Mouse (Mus musculus): ENCODE data around the gene Itgav.

Gene Itgav

DNA sequence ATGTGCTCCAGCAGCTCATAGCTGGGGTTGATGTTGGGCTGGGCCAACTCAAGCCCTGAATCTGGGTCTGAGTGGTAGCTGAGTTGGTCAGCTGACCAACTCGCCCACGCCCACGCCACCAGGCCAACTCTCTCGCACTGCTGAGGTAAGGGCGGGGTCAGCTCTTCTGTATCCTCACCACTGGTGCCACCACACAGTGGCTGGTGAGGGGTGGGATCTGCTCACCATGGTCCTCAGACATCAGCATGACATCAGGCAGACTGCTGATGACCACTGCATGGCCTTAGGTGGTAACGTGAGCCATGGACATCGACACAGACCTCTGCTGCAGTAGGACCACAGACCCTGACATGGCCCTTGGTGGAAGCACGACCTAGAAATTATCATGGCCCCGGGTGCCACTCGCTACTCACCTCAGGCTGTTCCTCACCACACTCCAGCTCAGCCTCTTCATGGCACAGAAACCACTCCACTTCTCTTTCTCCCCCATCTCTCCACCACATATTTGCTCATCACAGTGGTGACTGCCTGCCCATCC lies 24.5 kb downstream of the Itgav start:
- no peak for DNase-seq

DNA sequence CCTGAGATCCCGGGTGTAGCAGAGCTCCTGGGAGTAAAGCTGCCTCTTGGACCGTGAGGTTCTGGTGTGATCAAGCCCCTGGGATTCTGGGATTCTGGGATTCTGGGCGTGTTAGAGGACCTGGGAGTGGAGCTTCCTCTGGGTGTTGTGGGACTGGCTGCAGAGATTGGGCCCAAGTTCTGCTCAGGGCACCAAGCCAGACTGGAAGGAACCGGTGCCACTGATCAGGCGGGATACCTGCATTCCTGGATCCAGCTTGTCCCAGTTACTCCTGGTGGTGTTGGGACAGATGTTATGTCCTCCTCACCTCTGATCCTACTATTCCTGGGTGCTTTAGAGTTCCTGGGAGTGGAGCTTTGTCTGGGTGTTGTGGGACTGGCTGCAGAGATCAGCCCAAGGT lies 28.8 kb downstream of the Itgav start:
- DNase-seq: no peak

DNA sequence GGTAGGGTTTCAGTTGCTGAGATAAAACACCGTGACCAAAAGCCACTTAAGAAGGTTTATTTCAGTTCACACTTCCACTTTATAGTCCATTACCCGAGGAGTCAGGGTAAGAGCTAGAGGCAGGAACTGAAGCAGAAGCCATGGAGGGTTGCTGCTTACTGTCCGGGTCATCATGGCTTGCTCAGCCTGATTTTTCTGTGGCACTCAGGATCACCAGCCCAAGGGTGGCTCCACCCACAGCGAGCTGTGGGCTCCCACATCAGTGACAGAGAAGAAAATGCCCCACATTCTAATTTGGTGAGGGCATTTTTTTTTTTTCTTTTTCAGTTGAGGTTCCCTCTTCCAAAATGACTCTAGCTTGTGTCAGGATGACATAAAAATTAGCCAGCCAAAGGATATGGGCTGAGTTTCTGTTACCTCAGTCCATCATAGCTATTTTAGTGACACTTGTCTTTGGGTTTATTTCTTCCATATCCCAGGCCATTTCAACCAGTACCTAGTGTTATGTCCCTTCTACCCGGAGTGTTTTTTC lies 30.2 kb downstream of the Itgav start:
- DNase-seq: no peak

DNA sequence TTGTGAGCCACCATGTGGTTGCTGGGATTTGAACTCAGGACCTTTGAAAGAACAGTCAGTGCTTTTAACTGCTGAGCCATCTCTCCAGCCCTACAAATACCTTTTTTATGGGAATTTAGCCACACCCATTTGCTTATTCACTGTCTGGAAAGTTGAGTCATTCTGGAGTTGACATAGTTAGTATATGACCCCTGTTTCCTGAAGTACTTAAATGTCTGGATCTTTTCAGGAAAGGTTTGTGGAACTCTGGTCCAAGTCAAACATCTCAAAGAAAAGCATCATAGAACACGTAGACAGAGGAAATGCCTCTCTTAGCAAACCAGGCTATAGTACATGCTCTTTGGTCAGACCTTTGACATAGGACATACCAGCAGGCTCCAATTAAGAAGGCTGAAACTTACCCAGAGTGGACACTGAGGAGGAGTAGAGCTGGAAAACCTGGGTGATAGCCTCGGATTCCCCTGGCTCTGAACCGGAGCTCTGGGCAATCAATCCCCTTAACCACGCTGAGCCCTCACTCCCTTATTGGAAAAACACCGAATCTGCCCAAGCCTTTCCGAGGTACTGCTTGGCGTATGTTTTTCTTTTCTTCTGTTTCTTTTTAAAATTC lies 34.5 kb downstream of the Itgav start:
- peak; percentile 38 for DNase-seq

DNA sequence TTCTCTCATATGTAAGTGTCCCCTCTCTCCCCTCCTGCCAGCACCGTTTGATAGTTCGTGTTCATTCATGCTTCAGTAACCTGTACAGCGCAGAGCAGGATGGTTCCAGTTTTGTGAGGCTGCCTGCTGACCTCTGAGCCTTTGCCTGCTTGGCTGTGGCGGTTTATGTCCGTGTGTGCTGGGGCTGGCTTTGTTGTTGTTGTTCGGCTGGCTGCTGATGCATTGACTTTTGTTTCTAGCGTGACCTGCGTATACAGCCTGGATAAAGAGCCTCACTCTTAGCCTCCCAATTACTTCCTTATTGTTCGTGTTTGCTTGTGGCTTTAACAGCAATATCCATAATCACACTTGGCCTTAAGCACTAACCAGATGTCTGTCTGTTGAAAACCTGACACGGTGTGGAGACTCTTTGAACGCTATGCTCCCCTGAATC lies 35.0 kb downstream of the Itgav start:
- DNase-seq: peak; percentile 80

DNA sequence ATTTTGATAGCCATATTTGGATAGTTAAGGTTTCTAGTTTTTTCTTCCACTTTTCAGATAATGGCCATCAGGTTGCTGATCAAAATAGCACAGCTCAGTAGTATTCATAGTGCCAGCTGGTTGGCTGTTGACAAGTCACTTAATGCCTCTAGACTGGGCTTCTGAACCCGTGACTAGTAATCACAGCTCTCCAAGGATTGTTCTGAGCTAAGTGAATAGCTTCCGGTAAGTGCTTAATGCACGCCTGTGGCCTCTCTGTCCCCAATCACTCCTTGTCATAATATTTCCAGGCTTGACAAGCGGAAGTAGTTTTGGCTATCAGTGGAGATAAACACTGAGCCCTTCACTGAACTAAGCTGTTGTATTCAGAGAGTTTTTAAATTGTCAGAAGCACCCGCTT lies 35.5 kb downstream of the Itgav start:
- peak; percentile 10 for DNase-seq

DNA sequence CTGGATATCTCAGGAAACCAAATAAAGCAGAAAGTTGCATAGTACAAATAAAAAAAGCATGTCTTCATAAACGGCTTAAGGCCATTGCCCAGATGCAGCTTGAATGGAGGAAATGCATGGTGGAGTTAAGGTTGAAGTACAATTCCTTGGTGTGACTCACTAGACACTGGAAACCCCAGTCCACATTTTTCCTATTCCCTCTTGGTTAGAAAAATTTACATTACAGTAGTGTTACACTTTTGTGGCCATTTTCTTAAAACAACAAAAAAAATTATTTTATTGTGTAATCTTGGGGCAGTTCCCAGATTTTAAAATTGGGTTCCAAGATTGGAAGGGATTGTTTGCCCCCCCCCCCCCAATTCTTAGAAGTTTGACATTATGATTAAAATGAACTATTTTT lies 35.9 kb downstream of the Itgav start:
- DNase-seq: no peak

DNA sequence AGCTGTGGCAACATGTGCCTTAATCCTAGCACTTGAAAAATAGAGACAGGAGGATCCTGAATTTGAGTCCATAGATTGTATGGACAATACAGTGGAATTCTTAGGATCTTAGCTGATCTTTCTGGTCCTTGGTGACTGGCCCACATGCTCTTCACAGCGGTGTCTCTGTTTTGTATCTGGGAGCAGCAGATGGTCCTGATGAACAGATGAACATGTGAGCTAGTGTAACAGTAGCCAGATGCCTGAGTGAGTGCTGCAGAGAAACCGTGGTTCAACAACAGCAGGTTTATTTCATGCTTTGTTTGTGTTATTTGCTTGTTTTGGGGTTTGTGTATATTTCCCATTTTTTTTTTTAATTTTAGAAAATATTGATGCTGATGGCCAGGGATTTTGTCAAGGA lies 37.3 kb downstream of the Itgav start:
- no peak for DNase-seq

DNA sequence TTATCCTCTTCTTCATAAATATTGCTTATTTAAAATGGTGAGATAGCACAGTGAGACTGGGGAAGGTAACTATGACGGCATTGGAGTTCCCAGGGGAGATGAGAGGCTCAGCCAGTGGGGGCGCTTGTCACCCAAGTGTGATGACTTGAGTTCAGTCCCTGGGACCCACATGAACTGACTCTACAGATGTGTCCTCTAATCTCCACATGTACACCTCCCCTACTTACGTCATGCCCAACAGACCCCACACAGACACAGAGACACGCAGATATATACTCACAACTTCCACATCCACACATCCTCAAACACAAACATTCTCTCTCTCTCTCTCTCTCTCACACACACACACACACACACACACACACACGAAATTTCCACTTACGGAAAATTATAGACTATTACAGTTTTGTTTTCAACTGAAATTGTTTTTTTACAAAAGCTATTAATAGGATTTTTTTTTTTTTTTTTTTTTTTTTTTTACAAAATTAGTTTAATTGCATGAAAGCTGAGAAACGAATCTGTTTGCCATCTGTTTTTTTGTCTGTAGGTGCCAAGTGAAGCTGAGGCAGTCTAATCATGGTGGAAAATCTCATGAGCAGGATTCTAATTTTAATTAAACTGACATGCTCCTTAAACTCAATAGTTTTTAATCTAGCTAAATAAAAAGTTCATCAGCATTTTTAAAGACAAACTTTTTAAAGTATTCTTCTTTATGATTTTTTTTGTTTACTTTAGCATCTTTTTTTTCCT lies 38.1 kb downstream of the Itgav start:
- DNase-seq: no peak

DNA sequence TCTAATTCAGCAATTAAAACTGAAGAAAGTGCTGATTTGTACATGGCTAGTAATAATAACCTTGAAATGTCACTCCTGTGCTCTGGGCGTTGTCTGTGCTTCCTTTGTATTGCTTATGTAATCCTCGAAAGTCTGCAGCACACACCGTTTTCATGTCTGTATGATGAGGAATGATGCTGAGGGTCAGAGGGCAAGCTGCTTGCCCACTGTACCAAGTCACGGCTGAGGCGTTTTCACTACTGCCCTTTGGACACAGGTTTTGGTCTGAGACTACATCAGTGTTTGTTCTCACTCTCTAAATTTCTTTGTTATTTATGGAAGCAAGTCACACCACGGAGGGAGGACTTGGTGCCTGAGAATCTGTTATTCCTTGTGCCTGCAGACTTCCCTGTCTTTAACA lies 41.9 kb downstream of the Itgav start:
- DNase-seq: peak; percentile 51

DNA sequence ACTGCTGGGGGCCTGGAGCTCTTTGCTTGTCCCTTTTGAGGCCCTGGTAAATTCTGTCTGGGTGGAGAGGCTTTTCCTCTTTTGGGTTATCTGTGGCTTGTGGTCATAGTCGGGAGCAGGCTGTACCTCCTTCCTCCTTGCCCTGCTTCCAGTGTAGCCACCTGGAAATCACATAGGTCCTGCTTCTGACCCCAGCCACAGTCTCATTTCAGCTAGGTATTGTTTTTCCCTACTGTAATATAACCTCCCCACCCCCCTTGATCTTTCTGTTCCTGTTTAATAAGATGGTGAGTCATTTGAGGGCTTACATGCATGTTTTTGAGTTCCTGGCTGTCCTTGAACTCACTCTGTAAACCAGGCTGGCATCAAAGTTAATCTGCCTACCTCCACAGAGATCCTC lies 42.7 kb downstream of the Itgav start:
- DNase-seq: no peak

DNA sequence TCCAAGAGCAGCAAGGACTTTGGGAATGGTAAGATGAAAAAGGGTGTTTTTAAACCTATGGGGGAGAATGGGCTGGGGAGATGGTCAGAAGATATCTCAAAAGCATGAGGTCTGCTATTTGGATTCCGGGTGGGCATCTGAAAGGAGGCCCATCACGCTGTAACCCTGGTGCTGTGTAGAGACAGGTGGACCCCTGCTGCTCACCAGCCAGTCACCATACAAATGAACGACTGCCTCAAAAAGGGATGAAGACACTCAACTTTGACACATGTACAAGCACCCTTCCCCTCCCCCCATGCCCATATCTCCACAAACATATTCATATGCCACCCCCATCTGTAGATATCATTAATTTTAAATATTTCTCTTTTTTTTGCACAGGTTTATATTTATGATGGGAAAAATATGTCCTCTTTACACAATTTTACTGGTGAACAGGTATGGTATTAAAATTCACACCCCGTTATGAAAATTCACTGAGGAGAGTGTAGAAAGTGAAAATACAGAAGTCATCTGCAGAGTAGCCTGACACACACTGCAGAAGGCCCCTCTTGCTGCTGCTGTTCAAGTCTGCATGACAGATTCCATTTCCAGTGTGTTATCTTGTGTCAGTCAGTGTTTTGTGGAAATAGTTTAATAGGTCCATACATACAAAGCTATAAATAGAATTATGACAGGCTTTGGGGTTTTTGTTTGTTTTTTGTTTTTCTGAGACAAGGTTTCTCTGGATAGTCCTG lies 44.3 kb downstream of the Itgav start:
- DNase-seq: no peak

DNA sequence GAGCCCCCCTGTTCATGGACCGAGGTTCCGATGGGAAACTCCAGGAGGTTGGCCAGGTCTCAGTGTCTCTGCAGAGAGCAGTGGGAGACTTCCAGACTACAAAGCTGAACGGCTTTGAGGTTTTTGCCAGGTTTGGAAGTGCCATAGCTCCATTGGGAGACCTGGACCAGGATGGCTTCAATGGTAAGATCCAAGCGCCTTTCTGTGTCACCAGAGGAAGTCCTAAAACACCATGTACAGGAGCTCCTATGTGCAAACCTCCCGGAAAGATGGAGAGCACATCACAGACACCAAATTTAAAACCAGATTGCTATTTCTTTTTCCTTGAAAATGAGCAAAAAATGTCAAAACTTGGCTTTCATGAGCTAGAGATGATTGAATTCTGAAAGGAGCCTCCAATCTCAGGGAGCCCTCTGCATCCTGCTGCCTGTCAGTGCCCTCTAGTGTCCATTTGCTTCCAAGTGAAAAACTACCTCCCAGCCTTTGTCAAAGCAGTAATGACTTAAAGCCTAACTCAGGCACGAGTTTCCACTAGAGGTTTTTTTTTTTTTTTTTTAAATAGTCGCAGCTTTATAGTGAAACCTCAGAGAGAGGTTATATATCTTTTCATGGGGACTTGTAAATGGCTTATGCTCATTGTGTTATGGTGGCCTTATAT lies 47.1 kb downstream of the Itgav start:
- DNase-seq: peak; percentile 75

DNA sequence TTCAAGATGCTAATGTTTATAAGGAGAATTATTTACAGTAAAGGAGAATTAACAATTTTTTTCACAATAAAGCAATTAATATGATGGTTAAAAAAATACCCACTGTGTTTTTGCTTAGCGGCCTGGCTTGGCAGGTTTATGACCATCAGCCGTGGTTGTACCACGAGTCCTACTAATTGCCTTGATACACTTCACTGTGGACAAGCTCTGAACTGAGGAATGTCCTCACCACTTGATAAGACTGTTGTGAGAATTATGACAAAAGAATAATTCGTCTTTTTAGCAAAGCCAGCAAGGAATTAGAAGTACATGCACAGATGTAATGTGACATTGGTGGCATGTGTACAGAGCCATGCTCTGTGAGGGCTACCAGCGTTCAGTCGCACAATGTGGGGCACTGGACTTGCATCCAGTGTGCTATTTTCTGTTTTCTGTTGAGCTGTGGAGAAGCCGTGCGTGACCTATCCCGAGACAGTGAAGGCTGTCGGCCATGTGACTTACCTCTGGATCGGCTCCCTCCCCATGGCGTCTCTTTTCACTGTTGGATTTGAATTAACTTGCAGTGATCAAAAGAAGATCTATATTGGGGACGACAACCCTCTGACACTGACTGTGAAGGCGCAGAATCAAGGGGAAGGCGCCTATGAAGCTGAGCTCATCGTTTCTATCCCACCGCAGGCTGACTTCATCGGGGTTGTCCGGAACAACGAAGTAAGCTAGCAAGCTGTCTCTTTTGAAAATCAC lies 67.3 kb downstream of the Itgav start:
- no peak for DNase-seq

DNA sequence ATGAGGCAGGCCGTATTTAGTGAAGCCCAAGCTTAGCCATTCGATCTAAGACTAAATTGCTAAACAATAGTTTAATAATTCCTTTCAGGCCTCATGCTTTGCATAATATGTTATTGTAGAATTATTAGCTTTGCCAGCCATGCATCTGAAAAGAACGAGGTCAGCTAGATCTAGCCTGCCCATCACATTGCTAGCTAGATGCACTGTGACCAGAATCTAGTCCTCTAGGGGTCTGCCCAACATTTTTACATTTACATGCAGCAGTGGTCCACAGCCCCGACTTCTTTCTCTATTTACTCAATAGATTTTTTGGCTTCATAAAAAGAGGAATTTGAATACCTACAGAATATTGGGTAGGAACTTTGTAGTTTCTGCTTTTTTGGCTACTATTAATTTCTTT lies 67.9 kb downstream of the Itgav start:
- no peak for DNase-seq

DNA sequence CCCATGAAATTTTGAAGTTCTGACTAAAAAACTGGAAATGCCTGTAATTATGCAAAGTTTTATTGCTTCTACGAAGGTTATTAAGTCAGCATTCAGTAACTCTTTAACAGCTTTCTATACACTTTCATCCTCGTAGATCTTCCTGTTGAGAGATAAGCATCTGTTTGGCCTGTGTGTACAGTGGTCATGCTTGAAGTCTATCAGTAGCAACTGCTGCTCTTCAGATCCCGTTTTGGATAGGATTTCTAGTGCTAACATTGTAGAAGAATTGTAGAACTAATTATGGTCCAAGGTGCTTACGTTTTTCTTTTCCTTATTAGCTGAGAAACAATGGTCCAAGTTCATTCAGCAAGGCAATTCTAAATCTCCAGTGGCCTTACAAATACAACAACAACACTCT lies 71.6 kb downstream of the Itgav start:
- DNase-seq: no peak

DNA sequence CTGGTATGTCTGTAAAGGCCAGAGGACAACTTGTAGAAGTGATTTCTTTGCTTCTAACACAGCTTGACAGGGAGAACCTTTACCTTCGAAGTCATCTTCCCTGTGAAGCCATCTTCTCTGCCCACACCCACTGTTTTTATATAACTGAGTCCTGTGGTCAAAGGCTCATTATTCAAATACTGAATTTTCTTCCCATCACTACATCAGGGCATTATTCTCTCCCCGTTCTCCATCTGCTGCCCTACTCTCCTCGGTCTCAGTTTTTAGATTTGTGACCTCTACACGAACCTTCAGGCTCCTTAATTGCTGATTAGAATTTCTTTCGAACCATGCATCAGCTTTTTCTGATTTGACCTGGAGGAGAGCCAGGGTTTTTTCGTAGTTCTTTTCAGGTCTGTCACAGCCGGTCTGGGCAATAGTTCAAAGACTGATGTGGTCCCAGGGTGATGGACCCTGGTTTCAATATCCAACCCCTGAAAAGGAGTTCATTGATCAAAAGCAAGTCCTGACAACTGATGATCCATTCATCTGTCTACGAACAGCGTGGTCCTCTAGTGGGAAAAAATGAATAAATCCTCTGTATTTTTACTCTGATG lies 73.8 kb downstream of the Itgav start:
- DNase-seq: no peak

DNA sequence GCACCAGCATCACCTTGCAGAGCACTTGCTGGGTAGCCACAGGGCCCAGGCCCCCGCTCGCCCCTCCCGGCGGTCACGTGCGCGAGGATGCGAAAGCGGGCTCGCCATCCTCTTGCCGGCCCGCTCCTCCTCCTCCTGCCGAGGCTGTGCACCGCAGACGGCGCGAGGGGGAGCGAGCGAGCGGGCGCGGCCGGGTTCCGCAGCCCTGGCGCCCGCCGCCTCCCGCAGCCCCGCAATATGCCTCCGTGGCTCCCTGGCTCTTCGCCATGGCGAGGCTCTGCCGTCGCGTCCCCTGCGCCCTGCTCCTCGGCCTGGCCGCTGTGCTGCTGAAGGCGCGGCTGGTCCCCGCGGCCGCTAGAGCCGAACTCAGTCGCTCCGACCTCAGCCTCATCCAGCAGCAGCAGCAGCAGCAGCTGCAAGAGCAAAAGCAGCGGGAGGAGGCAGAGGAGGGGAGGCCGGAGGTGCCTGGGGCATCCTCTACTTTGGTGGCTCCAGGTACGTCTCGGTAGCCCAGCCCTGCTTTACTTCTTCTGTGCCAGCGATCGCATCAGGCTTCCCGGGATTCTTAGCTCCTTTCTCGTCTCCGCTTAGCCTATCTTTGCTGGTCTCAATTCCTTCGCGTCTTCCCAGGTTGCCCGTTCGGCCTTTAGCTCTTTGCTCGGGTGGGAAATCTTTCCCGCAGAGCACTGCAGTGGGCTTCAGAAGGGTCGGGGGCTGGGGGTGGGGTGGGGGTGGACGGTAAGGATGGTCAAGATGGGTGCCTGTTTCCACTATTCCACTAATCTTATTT lies 88.5 kb downstream of the Itgav start, which contains the start of gene Fam171b:
Gene Fam171b (plus strand): TSS at position 154 of the 790 bp plus-strand sequence.
- peak; percentile 70 for DNase-seq

DNA sequence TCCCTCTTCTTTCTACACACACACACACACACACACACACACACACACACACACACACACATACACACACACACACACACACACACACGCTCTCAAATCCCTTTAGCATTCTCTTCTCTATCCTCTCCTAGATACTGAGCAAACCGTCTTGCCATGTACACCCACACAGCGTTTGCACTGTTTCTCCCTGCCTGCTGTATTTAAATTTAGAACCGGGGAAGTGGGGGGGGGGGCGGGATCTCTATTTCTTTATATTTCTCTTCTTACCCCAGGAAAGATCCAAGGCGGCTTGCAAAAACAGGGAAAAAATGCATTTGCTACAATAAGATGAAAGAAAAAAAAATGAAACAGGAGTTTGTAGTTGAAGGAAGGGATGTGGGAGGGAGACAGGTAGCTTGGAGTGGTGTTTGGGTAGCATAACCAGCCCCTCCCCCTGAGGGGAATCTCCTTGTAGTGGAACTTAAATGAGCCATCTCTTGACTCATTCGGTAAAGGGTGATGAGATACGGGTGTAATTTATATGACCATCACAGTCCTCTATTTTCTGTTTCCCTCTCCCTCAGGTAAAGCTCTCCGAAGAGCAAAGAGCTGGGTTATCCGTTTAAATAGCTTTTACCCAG lies 89.2 kb downstream of the Itgav start:
- no peak for DNase-seq

DNA sequence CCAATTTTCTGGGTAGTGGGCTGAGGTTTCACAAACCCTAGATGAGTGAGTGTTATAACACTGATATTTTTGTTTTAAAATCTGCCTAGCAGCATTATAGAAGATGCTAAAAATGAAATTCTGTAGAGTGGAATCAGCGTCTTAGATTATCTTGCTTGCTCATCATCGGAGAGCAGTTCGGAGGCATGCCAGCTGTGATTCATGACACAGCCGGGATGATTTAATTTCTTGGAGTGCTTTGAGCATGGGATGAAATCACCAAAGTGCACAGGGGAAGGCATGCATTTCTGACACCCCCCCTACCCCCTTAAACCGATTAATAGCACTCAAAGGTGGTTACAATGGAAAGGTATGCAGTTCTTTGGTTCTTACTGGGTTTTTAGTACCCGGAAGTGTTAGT lies 89.8 kb downstream of the Itgav start:
- DNase-seq: no peak
